Mouse (Mus musculus): Measurements from ENCODE around the gene Six1. TPM values are rescaled to one million over a fixed set of nuclear protein-coding genes. Genes with fewer than 3 reads are reported as not detected.

The Six1 gene
- total RNA-seq, 2 experiments from 2014 or later: 0.53 to 0.92 TPM

Other genes with a start within 250 kb of the Six1 start
- not detected for gene Six6, start 114.0 kb downstream of the Six1 start, total RNA-seq (2021)
- under 1 TPM; 0.67 to 0.79 TPM for gene 4930447C04Rik, start 113.1 kb downstream of the Six1 start, total RNA-seq (2021)
- gene Six4, start 59.6 kb upstream of the Six1 start, total RNA-seq (2021): 1 to 10 TPM; 2.3 to 3.4 TPM
- 10 to 100 TPM; 23.7 to 24.2 TPM for gene Mnat1, start 69.8 kb upstream of the Six1 start, total RNA-seq (2021)
- gene Trmt5, start 232.8 kb upstream of the Six1 start, total RNA-seq (2021): 10 to 100 TPM; 43.0 to 44.7 TPM
- 1 to 10 TPM; 6.0 to 6.8 TPM for gene Slc38a6, start 232.9 kb upstream of the Six1 start, total RNA-seq (2021)

Data from heart, postnatal 10 days (tissue).